Mouse (Mus musculus) megakaryocyte-erythroid progenitor cell, adult 5-6 weeks (primary cell): ENCODE results near the gene Slc44a2. TPM values are rescaled to one million over a fixed set of nuclear protein-coding genes. Genes with fewer than 3 reads are reported as not detected.
A peak's percentile ranks its signal among the peaks of the same experiment; 100 is the strongest.

Experiments
- ATAC-seq: replicated peaks from 2 replicates; pipeline ENCODE4 v1.8.0; 2016; ENCODE audit warnings: mild to moderate bottlenecking, inconsistent platforms; ENCODE audit not compliant: severe bottlenecking, poor library complexity, low FRiP score, low TSS enrichment
- total RNA-seq, 2 experiments: library from RNA; stranded (forward) in 1 of 2; stranded (reverse) in 1 of 2; fragments of 200-1000, 215-1000 nt in 1 of 2; fragments of >200 nt in 1 of 2; fragmentation: Nextera tagmentation in 1 of 2; gene quantifications; 2 replicates each; pipeline ENCODE4 v1.2.3; 2014 to 2017

The Slc44a2 gene
- 25.8 and 30.7 TPM in 2 replicates for total RNA-seq (2014; fragmentation: Nextera tagmentation)
- total RNA-seq (2017), result 22.6 and 23.7 TPM in 2 replicates

- ATAC-seq, result peak; percentile 79
Measured at GRCm38 (mm10) chr9:21320619-21321512, at the start of gene Slc44a2. TSS of gene Slc44a2 (plus strand) at chr9:21320698.

GRCm38 (mm10) chr9:21272391-21272790, 48.1 kb upstream of the Slc44a2 start:
- ATAC-seq, result no peak

DNA sequence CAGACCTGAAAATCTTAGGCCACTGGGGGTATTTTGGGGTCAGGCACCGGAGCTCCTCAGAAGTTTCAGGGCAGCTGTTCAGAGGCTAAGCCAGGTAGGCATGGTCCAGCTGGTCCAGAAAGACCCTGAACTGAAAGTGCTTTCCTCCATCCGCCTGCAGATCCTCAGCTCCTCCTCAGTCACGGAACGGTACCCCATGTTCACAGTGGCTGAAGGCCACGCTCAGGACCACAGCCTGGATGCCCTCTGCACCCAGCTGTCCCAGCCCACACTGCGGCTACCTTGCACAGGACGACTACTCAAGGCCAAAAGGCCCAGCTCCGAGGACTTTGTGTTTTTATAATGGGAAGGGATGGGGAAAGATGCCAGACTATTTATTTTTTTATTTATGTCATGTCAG, 47.4 kb upstream of the Slc44a2 start:
- ATAC-seq, result no peak

DNA sequence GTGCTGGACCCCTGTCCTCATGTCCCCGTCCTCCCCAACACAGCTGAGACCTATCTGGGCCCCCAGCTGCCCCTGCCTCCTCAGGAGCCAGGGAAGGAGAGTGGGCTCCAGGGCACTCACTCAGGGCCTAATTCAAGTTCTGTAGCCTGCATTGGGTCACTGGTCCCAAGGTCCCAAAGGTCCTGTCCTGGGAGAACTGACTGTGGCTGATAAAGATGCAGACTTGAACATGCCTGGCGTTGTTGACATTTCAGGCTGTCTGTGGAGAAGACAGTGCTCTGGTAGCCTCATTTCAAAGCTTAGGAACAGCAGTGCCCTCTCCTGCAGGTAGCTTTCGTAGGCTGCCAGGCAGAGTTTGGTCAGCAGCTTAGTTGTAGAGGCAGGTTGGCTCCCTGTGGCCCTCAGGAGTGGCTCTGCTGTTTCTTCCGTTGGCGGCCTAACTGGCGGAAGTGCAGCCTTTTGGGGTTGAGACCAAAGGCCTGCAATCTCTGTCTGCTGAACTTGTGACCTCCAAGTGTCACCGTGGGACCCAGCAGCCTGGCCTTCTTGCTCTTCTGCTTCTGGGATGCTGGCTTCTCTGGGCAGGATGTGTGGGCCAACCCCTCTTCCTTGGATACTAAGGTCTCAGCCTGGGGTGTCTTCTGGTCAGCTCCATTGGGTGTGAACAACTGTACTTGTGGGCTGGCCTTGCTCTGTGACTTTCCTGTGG, 46.8 kb upstream of the Slc44a2 start:
- ATAC-seq, result no peak

DNA sequence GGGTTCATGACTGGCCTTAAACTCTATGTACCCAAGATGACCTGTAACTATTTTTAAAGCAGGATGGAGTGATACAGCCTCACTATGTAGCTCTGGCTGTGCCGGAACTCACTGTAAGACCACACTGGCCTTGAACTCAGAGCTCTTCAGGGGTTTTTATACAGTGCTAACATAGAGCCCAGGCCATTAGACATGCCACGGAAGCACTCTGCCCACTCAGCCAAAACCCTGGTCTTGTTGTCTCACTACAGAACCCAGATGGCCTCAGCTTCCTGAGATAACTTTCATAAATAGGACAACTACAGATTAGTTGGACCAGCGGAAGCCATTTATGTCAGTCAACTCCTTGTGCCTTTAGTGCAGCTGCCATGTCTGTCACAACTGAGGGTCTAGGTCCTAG, 46.2 kb upstream of the Slc44a2 start:
- no peak for ATAC-seq

DNA sequence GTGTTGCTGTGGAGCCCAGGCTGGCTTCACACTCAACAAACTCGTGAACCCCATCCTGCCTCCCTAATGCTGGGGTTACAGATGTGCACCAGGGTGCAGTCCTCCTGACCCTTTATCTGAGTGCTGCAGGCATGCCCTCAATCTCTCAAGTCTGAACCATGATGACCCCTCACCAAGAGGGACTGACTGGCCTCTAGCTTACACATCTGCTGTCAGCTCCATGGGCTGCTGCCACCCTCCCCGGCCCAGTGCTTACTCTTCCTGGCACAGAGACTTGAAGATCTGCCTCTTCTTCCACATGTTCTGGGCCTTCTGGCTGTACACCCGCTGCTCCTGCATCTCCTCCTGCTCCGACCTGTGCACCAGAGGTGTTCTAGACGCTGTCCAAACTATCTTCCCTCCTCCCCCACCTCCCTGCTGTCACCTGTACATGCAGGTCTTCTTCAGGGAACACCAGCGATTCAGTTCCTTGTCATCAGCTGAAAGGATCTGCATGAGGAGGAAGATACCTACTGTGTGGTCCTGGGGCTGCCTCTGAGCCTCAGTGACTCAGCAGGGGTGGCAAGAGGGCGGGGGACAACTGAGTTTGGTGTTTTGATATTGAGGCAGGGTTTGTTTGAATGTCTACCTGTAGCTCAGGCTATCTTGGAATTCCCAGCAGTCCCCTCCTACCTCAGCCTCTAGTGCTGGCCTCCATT, 45.3 kb upstream of the Slc44a2 start:
- ATAC-seq, result peak; percentile 35; the same call in 1 of the 2 replicates

- ATAC-seq, result no peak
Measured at GRCm38 (mm10) chr9:21275727-21276126, 44.8 kb upstream of the Slc44a2 start.

DNA sequence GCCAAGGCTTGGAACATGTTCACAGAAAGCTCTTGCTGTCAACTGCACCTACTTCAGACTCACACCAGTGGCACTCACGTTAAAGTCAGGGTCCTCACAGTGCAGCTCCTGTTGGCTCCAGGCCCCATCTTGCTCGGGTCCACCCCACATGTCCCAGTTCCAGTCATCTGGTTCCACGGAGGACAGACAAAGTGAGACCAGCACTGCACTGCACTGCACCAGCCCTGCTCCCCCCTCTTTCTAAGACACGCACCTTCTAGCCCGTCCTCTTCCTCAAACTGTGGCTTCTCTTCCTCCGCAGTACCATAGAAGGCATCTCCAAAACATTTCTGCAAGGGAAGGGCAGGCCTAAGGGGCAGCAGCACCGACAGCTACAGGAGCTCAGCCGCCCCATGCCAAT, 44.2 kb upstream of the Slc44a2 start:
- no peak for ATAC-seq

DNA sequence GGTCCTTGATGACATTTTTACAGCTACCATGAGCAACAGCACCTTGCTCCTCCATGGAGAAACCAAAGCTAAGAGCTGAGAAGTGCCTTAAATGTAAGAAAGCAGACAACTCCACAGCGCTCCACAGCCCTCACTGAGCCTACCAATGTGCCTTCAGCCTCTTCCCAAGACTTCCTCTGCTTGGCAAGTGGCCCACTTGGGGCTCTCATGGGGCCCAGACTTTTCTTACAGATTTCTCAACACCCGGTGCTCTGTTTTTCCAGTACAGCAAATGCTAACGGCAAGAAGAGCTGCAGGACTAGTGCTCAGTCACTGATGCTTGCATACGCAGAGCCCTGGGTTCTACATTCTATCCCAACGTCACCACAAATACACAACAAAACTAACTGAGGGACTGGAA, 42.7 kb upstream of the Slc44a2 start:
- ATAC-seq, result no peak

- ATAC-seq, result no peak
Measured at GRCm38 (mm10) chr9:21283591-21283990, 36.9 kb upstream of the Slc44a2 start.

GRCm38 (mm10) chr9:21283994-21284393, 36.5 kb upstream of the Slc44a2 start:
- no peak for ATAC-seq

GRCm38 (mm10) chr9:21286753-21287152, 33.7 kb upstream of the Slc44a2 start:
- peak; percentile 14; the same call in 1 of the 2 replicates for ATAC-seq

DNA sequence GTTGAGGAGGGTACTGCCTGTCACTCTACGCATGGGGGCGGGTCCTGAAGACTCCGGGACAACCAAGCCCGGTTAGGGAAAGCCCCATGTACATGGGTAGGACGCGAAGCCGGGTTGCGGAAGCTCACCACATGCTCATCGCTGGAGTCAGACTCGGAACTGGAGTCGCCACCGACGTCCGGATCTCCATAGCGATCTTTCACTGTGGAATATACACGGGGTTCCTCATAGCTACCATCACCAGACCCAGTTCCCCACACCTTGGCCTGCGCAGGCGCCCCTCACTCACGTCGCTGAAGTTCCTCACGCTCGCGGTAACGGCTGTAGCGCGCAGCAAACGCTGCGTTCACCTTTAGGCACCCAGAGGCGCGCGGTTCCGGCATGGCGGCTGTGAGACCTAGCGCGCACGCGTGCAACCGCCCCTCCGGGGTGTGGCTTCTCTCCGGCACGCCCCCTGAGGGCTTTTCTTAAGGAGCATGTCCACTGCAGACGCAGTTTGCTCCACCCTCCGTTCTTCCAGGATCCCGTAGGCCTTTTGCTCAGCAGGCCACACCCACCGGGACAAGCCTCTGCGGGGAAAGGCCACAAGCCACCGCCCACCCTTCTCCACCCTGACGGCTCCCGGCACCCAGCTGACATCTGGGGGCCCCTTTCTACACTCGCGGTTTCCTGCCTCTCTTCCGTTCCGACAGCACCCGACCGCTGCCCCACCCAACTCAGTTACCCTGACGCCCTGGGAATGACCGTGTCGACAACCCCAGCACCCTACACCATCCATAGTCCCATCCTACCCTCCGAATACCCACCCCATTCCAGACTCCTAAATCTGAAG, 32.7 kb upstream of the Slc44a2 start, which contains the start of gene Kri1:
Gene Kri1 (minus strand): TSS at position 399 of the 832 bp plus-strand sequence.
- peak; percentile 75 for ATAC-seq

- ATAC-seq, result no peak
Measured at GRCm38 (mm10) chr9:21288404-21289336, 31.8 kb upstream of the Slc44a2 start.

DNA sequence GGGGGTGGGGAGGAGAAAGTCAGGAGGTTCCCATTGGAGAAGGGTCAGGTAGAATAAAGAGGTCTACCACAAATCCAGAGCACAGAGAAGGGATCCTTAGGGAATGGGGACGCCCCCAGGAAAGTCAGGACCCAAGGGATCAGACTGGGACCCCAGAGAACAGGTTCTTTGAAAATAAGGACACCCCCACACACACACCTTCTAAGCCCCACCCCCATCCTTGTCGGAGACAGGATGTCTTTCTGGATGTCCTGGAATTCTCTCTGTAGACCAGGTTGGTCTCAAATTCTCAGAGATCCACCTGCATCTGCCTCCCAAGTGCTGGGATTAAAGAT, 31.2 kb upstream of the Slc44a2 start:
- no peak for ATAC-seq

DNA sequence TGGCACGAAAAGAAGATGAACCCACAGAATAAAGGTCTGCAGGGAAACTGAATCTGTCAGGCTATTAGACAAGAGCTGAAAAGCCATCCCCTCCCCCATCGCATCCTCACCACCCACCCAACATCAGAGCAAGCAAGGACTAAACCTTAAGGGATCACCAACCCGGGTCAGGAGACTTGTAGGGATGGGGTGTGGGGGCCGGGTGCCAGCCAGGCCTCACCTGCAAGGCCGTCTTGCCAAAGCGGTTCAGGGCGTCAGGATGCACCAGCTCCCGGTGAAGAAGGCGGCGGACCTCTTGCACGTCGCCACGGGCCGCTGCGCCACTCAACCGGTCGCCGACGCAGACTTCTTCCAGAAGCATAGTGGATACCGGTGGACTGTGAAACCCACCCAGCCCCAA, 29.9 kb upstream of the Slc44a2 start:
- ATAC-seq, result peak; percentile 2; the same call in 1 of the 2 replicates

- ATAC-seq, result peak; percentile 86
Measured at GRCm38 (mm10) chr9:21291022-21291787, 29.3 kb upstream of the Slc44a2 start, which contains the start of gene Cdkn2d. TSS of gene Cdkn2d (minus strand) at chr9:21291407.
